ENCODE assay signal across 8 mouse cellular contexts in the genomic region with DNA sequence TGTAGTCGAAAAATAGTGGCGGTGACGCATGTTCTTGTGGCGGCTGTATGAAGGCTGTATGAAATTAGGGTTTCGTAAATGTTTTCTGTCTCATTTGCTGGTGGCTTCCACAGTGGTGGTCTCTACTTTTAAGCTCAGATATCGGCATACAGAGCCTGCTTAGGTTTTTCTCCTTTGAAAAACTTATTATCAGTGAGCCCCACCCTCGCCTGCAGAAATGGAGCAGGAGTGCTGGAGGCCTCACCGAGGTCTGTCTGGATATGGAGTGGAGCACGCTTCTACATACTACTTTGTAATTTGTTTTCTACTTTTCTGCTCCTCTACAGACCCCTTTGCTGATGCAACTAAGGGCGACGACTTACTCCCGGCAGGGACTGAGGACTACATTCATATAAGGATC. TPM values are rescaled to one million over a fixed set of nuclear protein-coding genes. Genes with fewer than 3 reads are reported as not detected.
DNase-seq lines count a peak whose midpoint lies in the region; ATAC-seq and TF ChIP-seq lines count a peak whose summit lies in the region.

No protein-coding gene starts in this region.

- no peak for ATAC-seq in heart, postnatal 0 days (ENCODE audit: insufficient read depth, low read depth)
- ATAC-seq in embryonic facial prominence, embryonic 11.5 days (replicated peaks; ENCODE audit: insufficient number of reproducible peaks, low FRiP score, low TSS enrichment, low read depth) = no peak
- no peak for ATAC-seq in intestine, embryonic 16.5 days
- ATAC-seq in midbrain, postnatal 0 days (ENCODE audit: low FRiP score) = no peak

- H3K27me3 ChIP-seq in heart, postnatal 0 days (ENCODE audit: control insufficient read depth, insufficient read depth, low read length) = no peaks in the 10 kb centered on the region
- no peaks in the 10 kb centered on the region for H3K27me3 ChIP-seq in embryonic facial prominence, embryonic 11.5 days (ENCODE audit: control insufficient read depth, insufficient read depth, low read length)
- no peaks in the 10 kb centered on the region for H3K27me3 ChIP-seq in intestine, embryonic 16.5 days (replicated peaks; ENCODE audit: control insufficient read depth, insufficient read depth, low read length)
- no peaks in the 10 kb centered on the region for H3K27me3 ChIP-seq in midbrain, postnatal 0 days (ENCODE audit: insufficient read depth, low read length)

- peak overlapping the region; percentile 84 for H3K4me3 ChIP-seq in heart, postnatal 0 days (ENCODE audit: low read depth, low read length)
- peak overlapping the region; percentile 98 for H3K4me3 ChIP-seq in embryonic facial prominence, embryonic 11.5 days (ENCODE audit: low read depth, low read length)
- H3K4me3 ChIP-seq in intestine, embryonic 16.5 days (ENCODE audit: low read length) = peak overlapping the region; percentile 99
- peak overlapping the region; percentile 91 for H3K4me3 ChIP-seq in midbrain, postnatal 0 days (ENCODE audit: low read depth, low read length)

- no peak for DNase-seq in heart, postnatal 0 days (ENCODE audit: low spot score)
- no peak for DNase-seq in heart, postnatal 25 days (ENCODE audit: low spot score)
- DNase-seq in embryonic facial prominence, embryonic 11.5 days (ENCODE audit: low spot score) = no peak
- no peak for DNase-seq in midbrain, postnatal 0 days (ENCODE audit: low spot score)
- no peak for DNase-seq in thymus, postnatal 0 days (ENCODE audit: low spot score)
- no peak for DNase-seq in right cerebral cortex, postnatal 36 days (ENCODE audit: low spot score in 2 of 2)
- DNase-seq in adrenal gland, postnatal 4 days (ENCODE audit: low spot score in 2 of 2) = no peak

- 0 out of 2 replicates have a peak, but pooled peaks cover 4% of the 10 kb centered on the region for H3K4me1 ChIP-seq in heart, postnatal 0 days (ENCODE audit: control insufficient read depth, insufficient read depth)
- H3K4me1 ChIP-seq in embryonic facial prominence, embryonic 11.5 days (ENCODE audit: control insufficient read depth, insufficient read depth, low read length) = no peaks in the 10 kb centered on the region; the same call in 1 of the 2 replicates
- peaks cover 9% of the 10 kb centered on the region for H3K4me1 ChIP-seq in intestine, embryonic 16.5 days (ENCODE audit: control insufficient read depth, insufficient read depth, low read length)
- 0 out of 2 replicates have a peak, but pooled peaks cover 5% of the 10 kb centered on the region for H3K4me1 ChIP-seq in midbrain, postnatal 0 days (ENCODE audit: insufficient read depth, low read length)

- no peak for TF ChIP-seq CTCF in heart, postnatal 0 days (IDR thresholded peaks at IDR 0.05; ENCODE audit: low read depth)
- TF ChIP-seq CTCF in midbrain, postnatal 0 days (IDR thresholded peaks at IDR 0.05) = no peak

- H3K36me3 ChIP-seq in heart, postnatal 0 days (replicated peaks; ENCODE audit: control insufficient read depth, insufficient read depth, low read length) = peaks cover 27% of the 10 kb centered on the region
- peaks cover 4% of the 10 kb centered on the region for H3K36me3 ChIP-seq in embryonic facial prominence, embryonic 11.5 days (replicated peaks; ENCODE audit: control insufficient read depth, insufficient read depth, low read depth, low read length)
- peaks cover 13% of the 10 kb centered on the region for H3K36me3 ChIP-seq in intestine, embryonic 16.5 days (ENCODE audit: control insufficient read depth, insufficient read depth, low read length)
- peaks cover 18% of the 10 kb centered on the region for H3K36me3 ChIP-seq in midbrain, postnatal 0 days (ENCODE audit: insufficient read depth, low read length)

- no peaks in the 10 kb centered on the region for H3K9me3 ChIP-seq in heart, postnatal 0 days (replicated peaks; ENCODE audit: control insufficient read depth, low read length)
- no peaks in the 10 kb centered on the region for H3K9me3 ChIP-seq in embryonic facial prominence, embryonic 11.5 days (replicated peaks; ENCODE audit: control insufficient read depth, low read length)
- H3K9me3 ChIP-seq in intestine, embryonic 16.5 days (ENCODE audit: control insufficient read depth, low read length) = no peaks in the 10 kb centered on the region
- no peaks in the 10 kb centered on the region for H3K9me3 ChIP-seq in midbrain, postnatal 0 days (ENCODE audit: low read length)

- intact Hi-C loops in heart, postnatal 25 days (cut with DNase I) = loop anchor here (10.0 kb wide), 1 partner anchor 891 kb away; no protein-coding TSS in a partner anchor

- no peak overlapping the region for H3K27ac ChIP-seq in heart, postnatal 0 days (ENCODE audit: low read depth)
- no peak overlapping the region for H3K27ac ChIP-seq in embryonic facial prominence, embryonic 11.5 days (replicated peaks; ENCODE audit: low read depth, low read length)
- H3K27ac ChIP-seq in intestine, embryonic 16.5 days (ENCODE audit: low read length) = no peak overlapping the region; the same call in 1 of the 2 replicates
- no peak overlapping the region; the same call in 1 of the 2 replicates for H3K27ac ChIP-seq in midbrain, postnatal 0 days (ENCODE audit: low read depth, low read length)

- WGBS in heart, postnatal 0 days = 73% methylated on average over 12 of the region's 12 CpGs
- 75% methylated on average over 12 of the region's 12 CpGs for WGBS in embryonic facial prominence, embryonic 11.5 days
- 71% methylated on average over 12 of the region's 12 CpGs for WGBS in intestine, embryonic 16.5 days
- WGBS in midbrain, postnatal 0 days = 70% methylated on average over 12 of the region's 12 CpGs

- TF ChIP-seq EP300 in heart, postnatal 0 days (IDR thresholded peaks at IDR 0.05; ENCODE audit: low read depth) = no peak

- peak overlapping the region; percentile 94 for H3K4me2 ChIP-seq in heart, postnatal 0 days (ENCODE audit: low read depth, low read length)
- peak overlapping the region; percentile 86 for H3K4me2 ChIP-seq in embryonic facial prominence, embryonic 11.5 days (ENCODE audit: low read depth, low read length)
- peak overlapping the region; percentile 87 for H3K4me2 ChIP-seq in intestine, embryonic 16.5 days (ENCODE audit: low read depth, low read length)
- H3K4me2 ChIP-seq in midbrain, postnatal 0 days (ENCODE audit: low read depth, low read length, poor library complexity, severe bottlenecking) = peak overlapping the region; percentile 83

- H3K9ac ChIP-seq in heart, postnatal 0 days (replicated peaks; ENCODE audit: low read depth, low read length) = peak overlapping the region; percentile 95; the same call in 1 of the 2 replicates
- H3K9ac ChIP-seq in embryonic facial prominence, embryonic 11.5 days (replicated peaks; ENCODE audit: low read length) = peak overlapping the region; percentile 99
- H3K9ac ChIP-seq in intestine, embryonic 16.5 days (ENCODE audit: low read depth, low read length) = peak overlapping the region; percentile 98
- H3K9ac ChIP-seq in midbrain, postnatal 0 days (replicated peaks; ENCODE audit: low read length, poor library complexity, severe bottlenecking) = peak overlapping the region; percentile 98

RNA-seq across cellular contexts. Expression of a gene that starts 1.7 kb away (rescaled TPM):
- total RNA-seq in heart, postnatal 0 days (2014; rRNA removed; ENCODE audit: low replicate concordance) = 50.9 and 65.9 TPM in 2 replicates
- 136 and 137 TPM in 2 replicates for polyA plus RNA-seq in heart, postnatal 0 days (2015; fragmentation: Nextera tagmentation; extraction: Ambion mirVana)
- 10 to 100 TPM; 58.2 to 65.9 TPM for total RNA-seq in heart, postnatal 25 days (2021)
- polyA plus RNA-seq in embryonic facial prominence, embryonic 11.5 days (2014; fragmentation: Nextera tagmentation; extraction: Ambion mirVana) = 245 and 261 TPM in 2 replicates
- polyA plus RNA-seq in intestine, embryonic 16.5 days (2015; fragmentation: Nextera tagmentation; extraction: Ambion mirVana) = 129 and 141 TPM in 2 replicates
- total RNA-seq in midbrain, postnatal 0 days (2014; rRNA removed) = 80.8 and 96.6 TPM in 2 replicates
- polyA plus RNA-seq in midbrain, postnatal 0 days (2015; fragmentation: Nextera tagmentation; extraction: Ambion mirVana) = 345 and 380 TPM in 2 replicates
- polyA plus RNA-seq in thymus, postnatal 0 days (2015; fragmentation: Nextera tagmentation; extraction: Ambion mirVana) = 262 and 286 TPM in 2 replicates
- 10 to 100 TPM; 59.4 to 60.4 TPM for total RNA-seq in adrenal gland, postnatal 4 days (2021)

RNA-seq across cellular contexts. Expression of a gene that starts 45.8 kb away (rescaled TPM):
- 0.23 and 2.8 TPM in 2 replicates for total RNA-seq in heart, postnatal 0 days (2014; rRNA removed; ENCODE audit: low replicate concordance)
- 0.05 TPM in 1 of 2 replicates, not detected in the other for polyA plus RNA-seq in heart, postnatal 0 days (2015; fragmentation: Nextera tagmentation; extraction: Ambion mirVana)
- not detected for total RNA-seq in heart, postnatal 25 days (2021)
- polyA plus RNA-seq in embryonic facial prominence, embryonic 11.5 days (2014; fragmentation: Nextera tagmentation; extraction: Ambion mirVana) = 0.53 and 1.1 TPM in 2 replicates
- 1.7 and 1.9 TPM in 2 replicates for polyA plus RNA-seq in intestine, embryonic 16.5 days (2015; fragmentation: Nextera tagmentation; extraction: Ambion mirVana)
- total RNA-seq in midbrain, postnatal 0 days (2014; rRNA removed) = 6.9 and 9.0 TPM in 2 replicates
- polyA plus RNA-seq in midbrain, postnatal 0 days (2015; fragmentation: Nextera tagmentation; extraction: Ambion mirVana) = 4.7 and 5.2 TPM in 2 replicates
- 0.24 and 0.34 TPM in 2 replicates for polyA plus RNA-seq in thymus, postnatal 0 days (2015; fragmentation: Nextera tagmentation; extraction: Ambion mirVana)
- total RNA-seq in adrenal gland, postnatal 4 days (2021) = 1 to 10 TPM in 1 of 2 experiments, under 1 TPM in 1; 0.68 to 2.2 TPM
